Mouse (Mus musculus): ENCODE measurements at regions not wholly inside any gene's neighbourhood (a gene's known extent, or its start where the extent isn't known, plus 50 kb on each side); places are given as distances from the start of the nearest gene placed in this dataset.

GRCm38 (mm10) chr5:12926289-12926688 is 198.9 kb upstream of the Sema3a start (continued):
- TF ChIP-seq KAT2A (conservative IDR thresholded peaks at IDR 0.05; ENCODE audit: low read depth, low read length) = no peak
- TF ChIP-seq ELF1 (IDR thresholded peaks at IDR 0.05; ENCODE audit: low read depth, low read length) = no peak
- no peak for TF ChIP-seq ZMIZ1 (IDR thresholded peaks at IDR 0.05; ENCODE audit: low read depth, low read length)
- TF ChIP-seq CTCF (IDR thresholded peaks at IDR 0.05 in 2 of 3, conservative IDR thresholded peaks at IDR 0.05 in 1 of 3; ENCODE audit: control insufficient read depth in 1 of 3, insufficient read depth in 1 of 3, low read depth in 2 of 3, low read length in 3 of 3, poor library complexity in 1 of 3, severe bottlenecking in 1 of 3) = no peak
- peak; percentile 30; the same call in 1 of the 2 replicates for TF ChIP-seq RCOR1 (IDR thresholded peaks at IDR 0.05; ENCODE audit: low read depth, low read length)
- no peak for TF ChIP-seq UBTF (IDR thresholded peaks at IDR 0.05; ENCODE audit: borderline replicate concordance, insufficient read depth, low read depth, low read length)
- no peak for TF ChIP-seq CHD1 (IDR thresholded peaks at IDR 0.05; ENCODE audit: low read depth, low read length)
- TF ChIP-seq NRF1 (IDR thresholded peaks at IDR 0.05; ENCODE audit: insufficient read depth, low read depth, low read length, poor library complexity, severe bottlenecking) = no peak

DNA sequence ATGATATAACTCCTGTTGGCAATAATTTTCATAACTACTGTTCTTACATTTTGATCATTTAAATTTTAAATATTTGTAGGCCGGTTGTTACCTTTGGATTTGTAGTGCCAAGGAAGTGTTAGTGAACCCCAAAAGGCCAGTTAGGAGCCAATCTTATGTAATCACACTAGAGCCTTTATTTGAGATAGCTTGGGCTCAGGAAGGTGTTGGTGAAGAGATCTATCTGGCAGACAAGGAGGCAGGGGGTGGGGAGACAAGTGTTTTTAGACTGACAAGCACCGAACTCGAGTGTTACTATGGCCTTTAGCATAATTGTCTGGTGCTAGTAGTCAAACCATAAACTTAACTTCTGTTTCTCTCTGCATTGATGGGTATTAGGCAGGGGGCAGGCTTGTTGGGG is 198.0 kb upstream of the Sema3a start:
- peaks cover 19 to 42% of the 10 kb centered on the region in 2 experiments for H3K4me1 ChIP-seq (ENCODE audit: control insufficient read depth in 1 of 2, insufficient read depth in 2 of 2, low read length in 2 of 2)
- TF ChIP-seq NELFE (IDR thresholded peaks at IDR 0.05; ENCODE audit: low read depth, low read length) (no peak), TCF12 (IDR thresholded peaks at IDR 0.05; ENCODE audit: low read depth, low read length) (peak; percentile 61), GABPA (IDR thresholded peaks at IDR 0.05; ENCODE audit: low read depth, low read length) (no peak), MYC (IDR thresholded peaks at IDR 0.05; ENCODE audit: low read depth, low read length) (no peak), ETS1 (IDR thresholded peaks at IDR 0.05; ENCODE audit: low read depth, low read length) (peak; percentile 38; the same call in 1 of the 2 replicates), EP300 (IDR thresholded peaks at IDR 0.05; ENCODE audit: low read depth in 1 of 2, low read length in 2 of 2) (peak; percentile 64 to 65; a peak in 3 of 4 replicates)
- H3K27me3 ChIP-seq (ENCODE audit: control insufficient read depth in 1 of 2, insufficient read depth in 2 of 2, low read length in 2 of 2) = no peaks in the 10 kb centered on the region
- no peaks in the 10 kb centered on the region for H3K79me2 ChIP-seq (ENCODE audit: control insufficient read depth, insufficient read depth, low read length, poor library complexity)
- H3K36me3 ChIP-seq (ENCODE audit: control insufficient read depth in 1 of 2, insufficient read depth in 2 of 2, low read length in 2 of 2) = peaks cover 0 to 28% of the 10 kb centered on the region in 2 experiments; a peak in 2 of 4 replicates
- no peaks in the 10 kb centered on the region for H3K9me3 ChIP-seq (replicated peaks; ENCODE audit: insufficient read depth, low read length)
- DNase-seq (ENCODE audit: low read depth, low spot score) = peak; percentile 64
- H3K4me3 ChIP-seq (ENCODE audit: control insufficient read depth in 1 of 2, insufficient read depth in 1 of 2, low read depth in 2 of 2, low read length in 2 of 2) = peak overlapping the region; percentile 24 to 58; a peak in 3 of 4 replicates
- peak overlapping the region; percentile 31 for H3K9ac ChIP-seq (ENCODE audit: control insufficient read depth, low read depth, low read length, poor library complexity, severe bottlenecking)
- peak overlapping the region; percentile 70 for H3K27ac ChIP-seq (ENCODE audit: control insufficient read depth, low read depth, low read length)

DNA sequence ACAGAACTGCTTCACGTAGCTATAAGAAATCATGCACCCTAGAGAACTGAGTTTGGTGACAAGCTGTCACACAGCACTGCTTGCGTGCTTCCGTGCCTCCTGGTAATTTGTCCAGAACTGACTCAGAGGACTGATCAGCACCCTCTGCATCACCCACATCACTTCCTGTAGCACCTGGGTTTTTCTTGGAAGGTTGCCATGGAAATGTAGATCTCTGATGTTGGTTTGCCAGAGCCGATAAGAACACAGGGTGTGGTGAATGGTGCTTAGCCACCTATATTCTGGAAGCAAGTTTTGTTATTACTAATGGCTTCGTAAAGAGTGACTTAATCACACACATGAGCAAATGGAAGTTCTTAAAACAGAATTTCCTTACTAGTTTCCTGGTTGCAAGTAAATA is 188.2 kb upstream of the Sema3a start:
- Histone ChIP-seq H3K27me3 (ENCODE audit: control insufficient read depth in 1 of 2, insufficient read depth in 2 of 2, low read length in 2 of 2) (no peaks in the 10 kb centered on the region), H3K27ac (ENCODE audit: control insufficient read depth, low read depth, low read length) (no peak overlapping the region), H3K79me2 (ENCODE audit: control insufficient read depth, insufficient read depth, low read length, poor library complexity) (no peaks in the 10 kb centered on the region), H3K9me3 (replicated peaks; ENCODE audit: insufficient read depth, low read length) (no peaks in the 10 kb centered on the region), H3K4me1 (ENCODE audit: control insufficient read depth in 1 of 2, insufficient read depth in 2 of 2, low read length in 2 of 2) (peaks cover 6 to 7% of the 10 kb centered on the region in 2 experiments), H3K4me3 (ENCODE audit: control insufficient read depth in 1 of 2, insufficient read depth in 1 of 2, low read depth in 2 of 2, low read length in 2 of 2) (no peak overlapping the region), H3K36me3 (ENCODE audit: control insufficient read depth in 1 of 2, insufficient read depth in 2 of 2, low read length in 2 of 2) (peaks cover 0 to 10% of the 10 kb centered on the region in 2 experiments; a peak in 2 of 4 replicates), H3K9ac (ENCODE audit: control insufficient read depth, low read depth, low read length, poor library complexity, severe bottlenecking) (no peak overlapping the region)
- DNase-seq (ENCODE audit: low read depth, low spot score) = peak; percentile 82
- no peak for TF ChIP-seq CHD1 (IDR thresholded peaks at IDR 0.05; ENCODE audit: low read depth, low read length)
- TF ChIP-seq TAL1 (IDR thresholded peaks at IDR 0.05; ENCODE audit: low read length) = no peak
- no peak for TF ChIP-seq UBTF (IDR thresholded peaks at IDR 0.05; ENCODE audit: borderline replicate concordance, insufficient read depth, low read depth, low read length)
- TF ChIP-seq USF1 (IDR thresholded peaks at IDR 0.05; ENCODE audit: low read depth, low read length) = no peak
- no peak for TF ChIP-seq ZNF384 (IDR thresholded peaks at IDR 0.05; ENCODE audit: low read depth, low read length)
- TF ChIP-seq ZKSCAN1 (IDR thresholded peaks at IDR 0.05; ENCODE audit: low read depth, low read length) = no peak
- TF ChIP-seq ETS1 (IDR thresholded peaks at IDR 0.05; ENCODE audit: low read depth, low read length) = peak; percentile 90
- TF ChIP-seq MAZ (IDR thresholded peaks at IDR 0.05; ENCODE audit: low read depth, low read length) = no peak
- no peak for TF ChIP-seq POLR2AphosphoS2 (IDR thresholded peaks at IDR 0.05; ENCODE audit: low read length)
- no peak for TF ChIP-seq E2F4 (IDR thresholded peaks at IDR 0.05; ENCODE audit: borderline replicate concordance, low read depth, low read length)
- TF ChIP-seq USF2 (IDR thresholded peaks at IDR 0.05; ENCODE audit: borderline replicate concordance in 1 of 2, insufficient read depth in 1 of 2, low read depth in 1 of 2, low read length in 2 of 2) = no peak
- no peak for TF ChIP-seq POLR2AphosphoS5 (IDR thresholded peaks at IDR 0.05; ENCODE audit: borderline replicate concordance, low read depth, low read length)
- TF ChIP-seq BHLHE40 (IDR thresholded peaks at IDR 0.05; ENCODE audit: borderline replicate concordance, low read depth, low read length) = no peak
- no peak for TF ChIP-seq MYC (IDR thresholded peaks at IDR 0.05; ENCODE audit: low read depth, low read length)
- TF ChIP-seq TBP (IDR thresholded peaks at IDR 0.05; ENCODE audit: low read depth, low read length) = no peak
- TF ChIP-seq RAD21 (IDR thresholded peaks at IDR 0.05; ENCODE audit: low read depth, low read length) = no peak
- TF ChIP-seq TCF12 (IDR thresholded peaks at IDR 0.05; ENCODE audit: low read depth, low read length) = peak; percentile 79
- no peak for TF ChIP-seq JUND (IDR thresholded peaks at IDR 0.05; ENCODE audit: low read depth, low read length)
- no peak for TF ChIP-seq MYB (IDR thresholded peaks at IDR 0.05; ENCODE audit: low read depth, low read length)

All from MEL (cell line).